Mouse (Mus musculus): ENCODE results near the gene Fgf3. TPM values are rescaled to one million over a fixed set of nuclear protein-coding genes. Genes with fewer than 3 reads are reported as not detected.

Fgf3 gene
- total and polyA plus RNA-seq, 2 experiments: not detected

- Histone ChIP-seq H3K4me3 (ENCODE audit: insufficient read depth, low read depth, low read length) (no peak overlapping the region), H3K36me3 (ENCODE audit: control insufficient read depth, insufficient read depth, low read length) (no peaks in the 10 kb centered on the region), H3K79me2 (ENCODE audit: control insufficient read depth, insufficient read depth, low read length) (no peaks in the 10 kb centered on the region), H3K9ac (ENCODE audit: low read depth, low read length) (no peak overlapping the region), H3K27ac (replicated peaks; ENCODE audit: insufficient read depth, low read depth, low read length) (no peak overlapping the region), H3K4me1 (ENCODE audit: control insufficient read depth, insufficient read depth, low read length) (no peaks in the 10 kb centered on the region), H3K27me3 (ENCODE audit: control insufficient read depth, insufficient read depth, low read length) (no peaks in the 10 kb centered on the region)
- WGBS: 39% methylated on average over 9 of the region's 9 CpGs
- DNase-seq (ENCODE audit: extremely low read depth, low read depth, low spot score): peak; percentile 31
- TF ChIP-seq POLR2A (IDR thresholded peaks at IDR 0.05; ENCODE audit: extremely low read depth, insufficient read depth, low read length): no peak
- TF ChIP-seq CTCF (IDR thresholded peaks at IDR 0.05; ENCODE audit: low read depth, low read length): no peak
These were observed 41.9 kb upstream of the Fgf3 start for GRCm38 (mm10) chr7:144795976-144796474.

DNA sequence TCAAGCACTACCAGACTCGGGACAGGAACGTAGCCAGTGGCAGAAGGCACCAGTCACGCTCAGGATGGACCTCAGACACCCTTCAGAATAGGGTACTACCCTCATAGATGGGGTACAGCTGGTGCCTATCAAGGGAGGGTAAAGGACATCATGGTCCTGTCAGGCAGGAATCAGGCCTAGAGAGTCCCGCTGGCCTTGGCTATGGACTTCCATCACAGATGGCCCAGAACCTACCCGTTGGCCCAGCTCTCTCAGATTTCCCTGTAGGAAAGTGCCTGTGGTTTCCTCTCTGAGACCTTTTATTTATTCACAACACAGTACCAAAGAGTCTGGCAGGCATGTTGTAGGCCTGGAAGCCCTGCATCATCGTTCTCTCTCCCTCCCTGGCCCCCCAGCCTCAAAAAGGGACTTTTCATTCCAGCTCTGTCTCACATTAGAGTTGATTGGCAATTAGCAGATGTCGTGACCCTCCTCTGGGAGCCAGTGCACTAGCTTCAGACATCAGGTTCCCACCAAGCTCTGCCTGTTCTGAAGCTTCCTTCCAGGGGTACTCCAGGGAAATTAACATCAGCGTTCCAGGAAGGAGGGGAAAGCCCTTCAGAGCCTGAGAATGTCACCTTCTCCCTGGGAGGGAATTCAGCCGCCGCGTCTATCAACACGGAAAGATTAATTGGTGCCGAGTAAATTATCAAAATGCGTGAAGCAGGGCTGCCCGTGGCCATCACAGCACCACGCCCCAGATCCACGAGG lies 40.7 kb upstream of the Fgf3 start:
- H3K79me2 ChIP-seq (ENCODE audit: control insufficient read depth, insufficient read depth, low read length): no peaks in the 10 kb centered on the region
- no peak overlapping the region for H3K4me3 ChIP-seq (ENCODE audit: insufficient read depth, low read depth, low read length)
- no peak for DNase-seq (ENCODE audit: extremely low read depth, low read depth, low spot score)
- H3K4me1 ChIP-seq (ENCODE audit: control insufficient read depth, insufficient read depth, low read length): no peaks in the 10 kb centered on the region
- H3K27me3 ChIP-seq (ENCODE audit: control insufficient read depth, insufficient read depth, low read length): no peaks in the 10 kb centered on the region
- H3K9ac ChIP-seq (ENCODE audit: low read depth, low read length): no peak overlapping the region
- WGBS: 84% methylated on average over 17 of the region's 17 CpGs
- TF ChIP-seq POLR2A (IDR thresholded peaks at IDR 0.05; ENCODE audit: extremely low read depth, insufficient read depth, low read length) (no peak), CTCF (IDR thresholded peaks at IDR 0.05; ENCODE audit: low read depth, low read length) (no peak)
- no peak overlapping the region for H3K27ac ChIP-seq (replicated peaks; ENCODE audit: insufficient read depth, low read depth, low read length)
- no peaks in the 10 kb centered on the region for H3K36me3 ChIP-seq (ENCODE audit: control insufficient read depth, insufficient read depth, low read length)

DNA sequence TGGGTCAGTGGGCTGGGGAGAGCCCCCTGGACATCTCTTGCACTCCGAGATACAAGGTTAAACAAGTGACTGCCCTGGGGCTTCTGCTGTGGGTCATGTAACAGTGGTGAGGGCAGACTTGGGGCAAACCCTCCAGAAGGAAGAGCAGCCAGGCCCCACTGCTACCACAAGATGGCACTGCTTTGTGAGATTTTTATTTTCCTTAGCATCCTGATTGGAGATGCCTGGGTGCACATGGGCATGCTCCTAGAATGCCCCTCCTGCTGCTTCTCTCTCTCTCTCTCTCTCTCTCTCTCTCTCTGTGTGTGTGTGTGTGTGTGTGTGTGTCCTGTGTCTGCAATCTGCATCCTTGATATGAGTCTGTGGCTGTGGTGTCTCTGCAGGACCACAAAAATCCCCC lies 39.4 kb upstream of the Fgf3 start:
- Histone ChIP-seq H3K27me3 (ENCODE audit: control insufficient read depth, insufficient read depth, low read length) (no peaks in the 10 kb centered on the region), H3K9ac (ENCODE audit: low read depth, low read length) (no peak overlapping the region), H3K4me1 (ENCODE audit: control insufficient read depth, insufficient read depth, low read length) (no peaks in the 10 kb centered on the region), H3K79me2 (ENCODE audit: control insufficient read depth, insufficient read depth, low read length) (no peaks in the 10 kb centered on the region), H3K4me3 (ENCODE audit: insufficient read depth, low read depth, low read length) (no peak overlapping the region), H3K36me3 (ENCODE audit: control insufficient read depth, insufficient read depth, low read length) (no peaks in the 10 kb centered on the region), H3K27ac (replicated peaks; ENCODE audit: insufficient read depth, low read depth, low read length) (no peak overlapping the region)
- DNase-seq (ENCODE audit: extremely low read depth, low read depth, low spot score): no peak
- TF ChIP-seq CTCF (IDR thresholded peaks at IDR 0.05; ENCODE audit: low read depth, low read length) (peak; percentile 56), POLR2A (IDR thresholded peaks at IDR 0.05; ENCODE audit: extremely low read depth, insufficient read depth, low read length) (no peak)
- WGBS: 65% methylated on average over 1 of the region's 1 CpGs

- TF ChIP-seq POLR2A (IDR thresholded peaks at IDR 0.05; ENCODE audit: extremely low read depth, insufficient read depth, low read length): no peak
- no peak for TF ChIP-seq CTCF (IDR thresholded peaks at IDR 0.05; ENCODE audit: low read depth, low read length)
- Histone ChIP-seq H3K4me3 (ENCODE audit: insufficient read depth, low read depth, low read length) (no peak overlapping the region), H3K36me3 (ENCODE audit: control insufficient read depth, insufficient read depth, low read length) (no peaks in the 10 kb centered on the region), H3K27ac (replicated peaks; ENCODE audit: insufficient read depth, low read depth, low read length) (no peak overlapping the region), H3K4me1 (ENCODE audit: control insufficient read depth, insufficient read depth, low read length) (no peaks in the 10 kb centered on the region), H3K9ac (ENCODE audit: low read depth, low read length) (no peak overlapping the region), H3K79me2 (ENCODE audit: control insufficient read depth, insufficient read depth, low read length) (no peaks in the 10 kb centered on the region), H3K27me3 (ENCODE audit: control insufficient read depth, insufficient read depth, low read length) (no peaks in the 10 kb centered on the region)
- WGBS: 66% methylated on average over 6 of the region's 6 CpGs
- DNase-seq (ENCODE audit: extremely low read depth, low read depth, low spot score): no peak
These were observed 30.8 kb upstream of the Fgf3 start for GRCm38 (mm10) chr7:144807036-144807435.

GRCm38 (mm10) chr7:144807976-144808577 lies 29.8 kb upstream of the Fgf3 start:
- Histone ChIP-seq H3K27ac (replicated peaks; ENCODE audit: insufficient read depth, low read depth, low read length) (no peak overlapping the region), H3K4me1 (ENCODE audit: control insufficient read depth, insufficient read depth, low read length) (no peaks in the 10 kb centered on the region), H3K36me3 (ENCODE audit: control insufficient read depth, insufficient read depth, low read length) (no peaks in the 10 kb centered on the region), H3K79me2 (ENCODE audit: control insufficient read depth, insufficient read depth, low read length) (no peaks in the 10 kb centered on the region), H3K4me3 (ENCODE audit: insufficient read depth, low read depth, low read length) (no peak overlapping the region), H3K9ac (ENCODE audit: low read depth, low read length) (no peak overlapping the region), H3K27me3 (ENCODE audit: control insufficient read depth, insufficient read depth, low read length) (no peaks in the 10 kb centered on the region)
- TF ChIP-seq CTCF (IDR thresholded peaks at IDR 0.05; ENCODE audit: low read depth, low read length) (no peak), POLR2A (IDR thresholded peaks at IDR 0.05; ENCODE audit: extremely low read depth, insufficient read depth, low read length) (no peak)
- 56% methylated on average over 4 of the region's 4 CpGs for WGBS
- DNase-seq (ENCODE audit: extremely low read depth, low read depth, low spot score): no peak

GRCm38 (mm10) chr7:144811521-144811920 lies 26.4 kb upstream of the Fgf3 start:
- TF ChIP-seq CTCF (IDR thresholded peaks at IDR 0.05; ENCODE audit: low read depth, low read length): no peak
- TF ChIP-seq POLR2A (IDR thresholded peaks at IDR 0.05; ENCODE audit: extremely low read depth, insufficient read depth, low read length): no peak
- Histone ChIP-seq H3K9ac (ENCODE audit: low read depth, low read length) (no peak overlapping the region), H3K27me3 (ENCODE audit: control insufficient read depth, insufficient read depth, low read length) (no peaks in the 10 kb centered on the region), H3K36me3 (ENCODE audit: control insufficient read depth, insufficient read depth, low read length) (no peaks in the 10 kb centered on the region), H3K4me3 (ENCODE audit: insufficient read depth, low read depth, low read length) (no peak overlapping the region), H3K27ac (replicated peaks; ENCODE audit: insufficient read depth, low read depth, low read length) (no peak overlapping the region), H3K79me2 (ENCODE audit: control insufficient read depth, insufficient read depth, low read length) (no peaks in the 10 kb centered on the region), H3K4me1 (ENCODE audit: control insufficient read depth, insufficient read depth, low read length) (no peaks in the 10 kb centered on the region)
- 53% methylated on average over 4 of the region's 4 CpGs for WGBS
- no peak for DNase-seq (ENCODE audit: extremely low read depth, low read depth, low spot score)
